Mouse (Mus musculus): ENCODE results near the gene Ucma. TPM values are rescaled to one million over a fixed set of nuclear protein-coding genes. Genes with fewer than 3 reads are reported as not detected.

The Ucma gene
- polyA plus RNA-seq, 1 experiment from 2014 or later, result 0.39 TPM

- H3K36me3 ChIP-seq (replicated peaks), result no peaks in the 10 kb centered on the region
- no peak overlapping the region for H3K4me3 ChIP-seq
- H3K27ac ChIP-seq (replicated peaks), result no peak overlapping the region
- H3K9me3 ChIP-seq, result no peaks in the 10 kb centered on the region
- no peaks in the 10 kb centered on the region for H3K4me1 ChIP-seq
- no peak for DNase-seq (ENCODE audit: low spot score)
- 80% methylated on average over 5 of the region's 5 CpGs for WGBS
- no peaks in the 10 kb centered on the region for H3K27me3 ChIP-seq (replicated peaks; ENCODE audit: low read depth, poor library complexity, severe bottlenecking)
Measured at GRCm38 (mm10) chr2:5032665-5033064, 56.7 kb downstream of the Ucma start.

- 71% methylated on average over 15 of the region's 15 CpGs for WGBS
- Histone ChIP-seq H3K4me1 (no peaks in the 10 kb centered on the region), H3K36me3 (replicated peaks) (no peaks in the 10 kb centered on the region), H3K27me3 (replicated peaks; ENCODE audit: low read depth, poor library complexity, severe bottlenecking) (no peaks in the 10 kb centered on the region), H3K27ac (replicated peaks) (no peak overlapping the region), H3K4me3 (no peak overlapping the region), H3K9me3 (no peaks in the 10 kb centered on the region)
- no peak for DNase-seq (ENCODE audit: low spot score)
Measured at GRCm38 (mm10) chr2:5033546-5034420, 57.9 kb downstream of the Ucma start.

GRCm38 (mm10) chr2:5034801-5035200 is 58.9 kb downstream of the Ucma start:
- Histone ChIP-seq H3K4me3 (no peak overlapping the region), H3K27ac (replicated peaks) (no peak overlapping the region), H3K4me1 (no peaks in the 10 kb centered on the region), H3K9me3 (no peaks in the 10 kb centered on the region), H3K27me3 (replicated peaks; ENCODE audit: low read depth, poor library complexity, severe bottlenecking) (no peaks in the 10 kb centered on the region), H3K36me3 (replicated peaks) (no peaks in the 10 kb centered on the region)
- WGBS, result 86% methylated on average over 8 of the region's 8 CpGs
- no peak for DNase-seq (ENCODE audit: low spot score)

- no peaks in the 10 kb centered on the region for H3K4me1 ChIP-seq
- H3K27ac ChIP-seq (replicated peaks), result no peak overlapping the region
- 88% methylated on average over 9 of the region's 9 CpGs for WGBS
- no peak for DNase-seq (ENCODE audit: low spot score)
- no peak overlapping the region for H3K4me3 ChIP-seq
- H3K36me3 ChIP-seq (replicated peaks), result no peaks in the 10 kb centered on the region
- no peaks in the 10 kb centered on the region for H3K27me3 ChIP-seq (replicated peaks; ENCODE audit: low read depth, poor library complexity, severe bottlenecking)
- H3K9me3 ChIP-seq, result no peaks in the 10 kb centered on the region
Measured at GRCm38 (mm10) chr2:5035241-5035640, 59.3 kb downstream of the Ucma start.

Other genes with a start within 250 kb of the Ucma start
- 124 and 130 TPM in 2 replicates for gene Sephs1, start 94.6 kb upstream of the Ucma start, polyA plus RNA-seq (2016; fragmentation: Nextera tagmentation; extraction: Ambion mirVana)
- 34.2 and 38.1 TPM in 2 replicates for gene Phyh, start 57.1 kb upstream of the Ucma start, polyA plus RNA-seq (2016; fragmentation: Nextera tagmentation; extraction: Ambion mirVana)
- 76.4 and 80.4 TPM in 2 replicates for gene Mcm10, start 36.7 kb downstream of the Ucma start, polyA plus RNA-seq (2016; fragmentation: Nextera tagmentation; extraction: Ambion mirVana)
- gene Optn, start 87.9 kb downstream of the Ucma start, polyA plus RNA-seq (2016; fragmentation: Nextera tagmentation; extraction: Ambion mirVana), result 4.4 and 4.8 TPM in 2 replicates
- gene Ccdc3, start 161.7 kb downstream of the Ucma start, polyA plus RNA-seq (2016; fragmentation: Nextera tagmentation; extraction: Ambion mirVana), result 0.99 and 1.8 TPM in 2 replicates